Mouse (Mus musculus) spleen, postnatal 36 days (tissue): ENCODE measurements around the gene Srgap2.

Source experiments
- DNase-seq, 2 experiments: peaks; one replicate each; pipeline ENCODE4 v3.0.0; 2022; ENCODE audit warnings: low spot score in 2 of 2, mixed read lengths in 1 of 2

Srgap2 gene

DNA sequence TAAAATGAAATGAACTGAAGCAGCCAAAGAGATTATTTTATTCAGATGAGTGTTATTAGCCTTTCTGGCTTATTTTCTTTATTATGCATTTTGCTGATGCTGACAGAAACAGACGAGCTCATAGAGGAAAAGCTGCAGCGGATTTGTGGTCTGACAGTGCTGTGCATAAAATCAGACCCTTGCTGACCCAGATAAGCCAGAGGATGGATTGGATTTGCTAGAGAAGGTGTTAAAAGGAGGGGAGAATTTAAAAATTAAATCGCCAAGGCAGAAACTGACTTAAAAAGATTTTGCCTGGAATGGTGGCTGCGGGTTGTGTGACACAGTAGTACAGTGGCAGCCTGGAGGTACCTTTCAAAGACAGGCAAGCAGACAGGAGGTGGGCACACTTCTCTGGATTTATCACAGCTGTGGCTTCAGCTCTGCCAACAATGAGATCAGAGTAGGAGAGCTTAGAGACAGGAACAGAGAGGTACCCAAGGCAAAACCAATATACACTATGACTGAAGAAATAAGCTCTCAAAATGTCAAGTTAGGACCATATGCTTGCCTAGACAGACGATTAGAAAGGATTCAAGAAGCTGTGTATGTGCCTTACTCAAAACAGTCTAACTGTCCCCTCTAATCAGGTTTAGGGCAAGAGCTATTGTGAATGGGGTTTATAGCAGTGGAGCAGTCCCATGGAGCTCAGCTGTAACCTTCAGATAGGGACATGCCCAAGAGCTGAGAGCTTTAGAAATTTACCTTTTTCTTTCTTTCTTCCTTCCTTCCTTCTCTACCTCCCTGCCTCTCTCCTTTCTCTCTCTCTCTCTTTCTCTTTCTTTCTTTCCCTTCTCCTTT is 109.1 kb downstream of the Srgap2 start:
- no peak for DNase-seq

DNA sequence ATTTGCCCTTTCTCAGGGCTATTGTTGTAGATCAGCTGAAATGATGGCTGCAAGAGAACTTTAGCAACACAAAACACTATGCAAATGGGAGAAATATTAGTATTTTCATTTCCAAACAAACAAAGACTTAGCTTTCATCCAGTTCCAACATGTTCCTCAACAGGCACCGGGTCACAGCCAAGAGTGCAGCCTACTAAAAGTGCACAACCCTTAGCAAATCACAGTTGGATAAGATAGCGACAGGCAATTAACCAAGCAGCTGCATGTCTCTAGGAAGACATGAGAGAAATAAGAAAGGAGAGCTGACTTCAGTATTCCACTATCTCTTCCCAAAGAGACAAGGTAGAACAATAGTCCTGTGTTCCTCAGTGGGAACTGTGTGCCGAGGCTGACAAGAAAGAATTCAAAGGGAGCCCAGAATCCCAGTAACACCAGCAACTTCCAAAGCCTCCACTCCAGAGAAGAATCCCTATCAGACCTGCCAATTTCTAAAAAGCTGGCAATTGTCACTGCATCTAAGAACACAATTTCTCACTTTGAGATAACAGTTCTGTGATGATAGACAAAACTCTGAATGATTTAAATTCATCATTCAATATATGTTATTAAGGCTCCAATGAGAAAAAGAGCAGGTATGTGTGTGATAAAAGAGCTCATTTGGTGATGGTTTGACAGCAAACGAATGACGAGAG is 109.9 kb downstream of the Srgap2 start:
- DNase-seq = no peak

DNA sequence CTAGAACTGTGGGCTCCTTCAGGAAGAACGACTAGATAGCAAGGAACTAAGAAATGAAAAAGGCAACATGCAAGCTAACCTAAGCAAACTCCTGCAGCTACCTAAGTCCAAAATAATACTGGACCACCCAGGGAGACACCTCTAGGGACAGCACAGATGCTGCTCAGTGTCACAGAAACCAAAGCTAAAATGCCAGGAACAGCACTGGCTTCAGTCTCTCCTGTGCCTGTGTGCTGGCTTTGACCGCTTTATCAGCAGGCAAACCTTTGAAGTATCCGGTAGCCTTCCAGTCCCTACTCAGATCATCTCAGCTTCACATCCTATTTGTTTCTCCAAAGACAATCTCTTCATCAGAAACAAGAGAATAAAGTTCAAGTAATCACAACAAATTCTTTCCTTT is 123.6 kb downstream of the Srgap2 start:
- DNase-seq = no peak

DNA sequence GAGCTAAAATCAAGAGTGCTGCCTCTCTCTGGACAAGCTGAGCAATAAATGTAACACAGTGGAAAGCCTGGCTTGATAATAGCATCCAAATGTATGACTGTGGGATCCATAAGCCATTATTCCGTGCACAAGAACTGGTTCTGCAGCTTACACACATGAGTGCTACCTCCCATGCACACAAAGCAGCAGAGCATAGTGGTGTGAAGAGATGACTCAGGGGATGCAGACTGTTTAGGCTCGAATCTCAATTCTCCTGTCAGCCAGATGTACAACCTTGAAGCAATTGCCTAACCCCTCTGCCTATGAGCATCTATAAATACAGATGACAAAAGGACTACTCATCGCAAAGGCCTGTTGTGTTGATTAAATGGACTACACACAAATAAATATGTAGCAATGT is 126.3 kb downstream of the Srgap2 start:
- DNase-seq = no peak

DNA sequence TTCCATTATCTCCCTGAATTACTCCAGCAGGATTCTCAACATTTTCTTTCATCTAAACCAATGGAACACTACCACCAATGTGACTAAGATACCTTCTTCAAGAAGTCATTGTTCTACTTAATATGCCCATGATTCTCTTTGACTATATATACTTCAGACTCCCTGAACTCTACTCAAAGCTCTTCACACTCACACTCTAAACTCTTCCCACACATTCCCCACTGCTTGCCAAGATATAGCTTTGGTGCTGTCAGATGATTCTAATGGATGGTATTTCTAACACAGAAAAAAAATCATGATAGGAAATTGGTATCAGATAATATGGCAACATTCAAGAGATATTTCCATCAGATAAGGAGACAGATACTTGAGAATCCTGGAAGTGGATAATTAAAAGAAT is 129.0 kb downstream of the Srgap2 start:
- no peak for DNase-seq

- DNase-seq = peak; percentile 71 to 77
These were observed 142.7 kb downstream of the Srgap2 start for GRCm38 (mm10) chr1:131384406-131384805.

GRCm38 (mm10) chr1:131382184-131382583 is 145.0 kb downstream of the Srgap2 start:
- DNase-seq = no peak

GRCm38 (mm10) chr1:131380254-131380653 is 146.9 kb downstream of the Srgap2 start:
- DNase-seq = no peak

GRCm38 (mm10) chr1:131378914-131379474 is 148.2 kb downstream of the Srgap2 start:
- DNase-seq = no peak

GRCm38 (mm10) chr1:131378081-131378913 is 148.9 kb downstream of the Srgap2 start:
- no peak for DNase-seq

GRCm38 (mm10) chr1:131365832-131366231 is 161.3 kb downstream of the Srgap2 start:
- peak; percentile 28 to 33 for DNase-seq

DNA sequence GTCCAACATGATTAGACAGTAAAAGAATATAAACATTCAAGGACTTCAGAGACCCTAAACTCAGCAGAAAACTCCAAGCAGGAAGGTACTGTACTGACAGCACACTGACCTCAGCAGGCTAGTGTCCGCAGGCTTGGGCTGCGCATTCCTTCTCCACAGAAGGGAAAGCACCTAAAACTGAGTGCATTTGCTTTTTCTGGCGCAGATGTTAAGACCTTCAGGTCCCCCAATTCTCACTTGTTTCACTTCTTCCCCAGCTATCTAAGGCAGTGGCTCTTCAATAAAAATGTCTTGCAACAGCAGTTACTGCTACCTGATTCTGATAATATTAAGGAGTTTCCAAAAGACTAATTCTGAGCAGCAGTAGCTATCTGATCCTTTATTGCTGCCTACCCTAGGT is 162.7 kb downstream of the Srgap2 start:
- DNase-seq = no peak

DNA sequence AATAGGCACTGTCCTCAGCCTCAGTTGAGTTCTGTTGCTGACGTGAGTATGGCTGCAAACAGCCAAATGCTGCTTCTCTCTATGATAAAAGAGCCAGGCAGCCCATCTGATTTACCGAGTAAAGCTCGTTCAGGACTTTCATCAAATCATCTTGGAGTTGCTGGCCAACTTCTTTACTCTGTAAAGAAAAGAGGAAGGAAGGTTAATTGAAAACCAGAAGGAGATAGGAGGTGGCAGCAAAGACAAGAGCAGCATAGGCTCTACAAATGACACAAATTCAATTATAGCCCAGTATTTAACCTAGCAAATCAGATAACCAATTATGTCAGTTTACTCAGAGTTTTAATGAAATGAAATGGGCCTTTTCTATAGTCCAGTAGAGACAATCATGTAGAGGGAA is 163.3 kb downstream of the Srgap2 start:
- no peak for DNase-seq

- no peak for DNase-seq
These were observed 165.1 kb downstream of the Srgap2 start for GRCm38 (mm10) chr1:131362089-131362488.

DNA sequence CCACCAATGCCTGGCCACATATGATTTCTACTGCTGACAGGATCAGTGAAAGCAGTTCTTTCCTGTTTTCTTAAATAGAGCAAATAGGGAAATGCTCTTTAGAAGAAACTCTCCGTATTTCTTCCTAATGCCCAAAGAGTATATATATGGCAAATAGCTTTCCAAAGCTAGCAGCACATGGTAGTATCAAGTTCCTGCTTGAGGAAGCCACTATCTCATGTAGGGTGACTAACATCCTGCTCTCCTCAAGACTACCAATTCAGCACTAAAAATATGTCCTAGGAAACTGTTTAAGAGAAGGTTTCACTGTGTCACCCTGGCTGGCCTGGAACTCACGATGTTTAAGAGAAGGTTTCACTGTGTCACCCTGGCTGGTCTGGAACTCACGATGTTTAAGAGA is 166.4 kb downstream of the Srgap2 start:
- no peak for DNase-seq

GRCm38 (mm10) chr1:131359609-131360008 is 167.5 kb downstream of the Srgap2 start:
- DNase-seq = no peak

DNA sequence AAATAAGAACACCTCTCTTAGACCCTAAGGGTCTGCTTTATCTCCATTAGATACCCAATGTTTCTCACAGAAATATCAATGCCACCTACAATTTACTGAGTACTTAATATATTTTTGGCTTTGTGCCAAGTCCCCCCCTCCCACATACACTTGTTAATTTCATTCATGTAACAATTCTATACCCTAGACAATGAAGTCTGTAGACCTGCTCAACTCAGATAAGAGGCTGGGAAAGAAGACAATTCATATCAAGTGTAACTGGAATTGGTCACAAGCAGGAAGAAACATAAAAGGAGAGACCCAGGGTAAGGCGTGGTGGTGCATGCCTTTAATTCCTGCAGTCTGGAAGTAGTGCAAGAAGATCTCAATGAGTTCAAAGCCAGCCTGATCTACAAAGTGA is 169.9 kb downstream of the Srgap2 start:
- no peak for DNase-seq

DNA sequence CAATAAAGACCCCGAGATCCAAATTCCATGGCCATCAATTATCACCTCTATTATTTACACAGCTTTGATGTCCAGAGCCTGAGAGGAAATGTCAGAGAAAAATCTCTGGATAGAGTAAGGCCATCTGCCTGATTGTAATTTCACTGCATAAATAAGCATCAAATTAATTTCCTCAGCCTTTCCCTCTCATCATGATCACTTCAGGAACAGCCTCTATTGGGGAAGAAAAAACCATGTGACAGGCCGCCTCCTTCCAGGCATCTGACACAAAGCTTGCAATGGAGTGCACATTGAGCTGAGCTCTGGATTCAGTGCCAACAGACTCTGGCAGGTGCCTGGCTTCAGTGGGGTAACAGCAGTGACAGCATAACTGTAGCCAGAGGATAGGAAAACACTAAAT is 175.7 kb downstream of the Srgap2 start:
- no peak for DNase-seq

- DNase-seq = no peak
These were observed 177.1 kb downstream of the Srgap2 start for GRCm38 (mm10) chr1:131349993-131350510.

DNA sequence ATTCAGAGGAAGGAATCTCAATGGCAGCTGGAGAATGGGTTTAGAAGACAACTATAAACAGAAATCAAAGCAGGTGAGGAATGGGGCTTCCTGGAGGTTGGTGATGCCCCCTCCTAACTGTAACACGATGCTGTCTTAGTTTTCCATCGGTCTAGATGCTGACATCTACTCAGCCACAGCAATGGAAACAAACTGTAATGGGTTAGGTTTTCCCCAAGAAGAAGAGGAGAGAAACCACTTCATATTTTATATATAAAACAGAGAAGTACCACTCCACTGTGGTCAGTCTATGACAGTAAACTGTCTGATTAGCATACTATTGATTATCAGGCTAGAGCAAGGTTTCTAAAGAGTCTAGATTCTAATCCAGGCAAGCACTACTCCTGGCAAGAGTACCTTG is 179.4 kb downstream of the Srgap2 start:
- no peak for DNase-seq

- no peak for DNase-seq
These were observed 180.1 kb downstream of the Srgap2 start for GRCm38 (mm10) chr1:131346916-131347555.
